Comparison of ENCODE assay signal across 8 mouse cellular contexts in genomic region chr2:155276621-155277175, GRCm38 (mm10). TPM values are rescaled to one million over a fixed set of nuclear protein-coding genes. Genes with fewer than 3 reads are reported as not detected.
DNase-seq lines count a peak whose midpoint lies in the region; ATAC-seq and TF ChIP-seq lines count a peak whose summit lies in the region.

No protein-coding gene starts in this region.

- peak overlapping the region; percentile 78 for H3K27ac ChIP-seq in intestine, postnatal 0 days (ENCODE audit: low read depth, low read length)
- no peak overlapping the region; the same call in 1 of the 2 replicates for H3K27ac ChIP-seq in liver, embryonic 14.5 days

- no peak; the same call in 1 of the 2 replicates for TF ChIP-seq CTCF in intestine, postnatal 0 days (IDR thresholded peaks at IDR 0.05; ENCODE audit: low read depth)
- no peak for TF ChIP-seq CTCF in liver, embryonic 14.5 days (IDR thresholded peaks at IDR 0.05; ENCODE audit: low read depth)

- H3K9ac ChIP-seq in intestine, postnatal 0 days (ENCODE audit: low read depth, low read length), result peak overlapping the region; percentile 92
- H3K9ac ChIP-seq in liver, embryonic 14.5 days (replicated peaks), result peak overlapping the region; percentile 81

- H3K36me3 ChIP-seq in intestine, postnatal 0 days (ENCODE audit: control insufficient read depth, insufficient read depth), result peaks cover 3% of the 10 kb centered on the region; the same call in 1 of the 2 replicates
- no peaks in the 10 kb centered on the region for H3K36me3 ChIP-seq in liver, embryonic 14.5 days (replicated peaks; ENCODE audit: control insufficient read depth, insufficient read depth, low read depth)

- DNase-seq in B cell, adult 2 months, result peak; percentile 79 to 82
- DNase-seq in adrenal gland, adult (ENCODE audit: inconsistent age in 2 of 2, low spot score in 1 of 2), result peak; percentile 86 to 95
- DNase-seq in embryo, embryonic 10 days (ENCODE audit: low spot score), result peak; percentile 60
- peak; percentile 64 for DNase-seq in gastrocnemius, postnatal 14 days
- DNase-seq in liver, embryonic 14.5 days (ENCODE audit: low read depth in 3 of 3, low spot score in 3 of 3), result peak; percentile 45 to 56 (median 52)
- peak; percentile 57 to 64 for DNase-seq in natural killer cell, adult 2 months (ENCODE audit: low spot score in 2 of 2)
- peak; percentile 56 to 72 for DNase-seq in thymus, adult 18-20 months

- H3K4me2 ChIP-seq in intestine, postnatal 0 days (replicated peaks; ENCODE audit: low read depth), result peak overlapping the region; percentile 81
- peak overlapping the region; percentile 97 for H3K4me2 ChIP-seq in liver, embryonic 14.5 days (ENCODE audit: low read depth)

- H3K4me3 ChIP-seq in intestine, postnatal 0 days (ENCODE audit: low read depth, low read length), result peak overlapping the region; percentile 83
- H3K4me3 ChIP-seq in liver, embryonic 14.5 days (ENCODE audit: insufficient read depth in 1 of 2, low read depth in 2 of 2, low read length in 2 of 2), result peak overlapping the region; percentile 72 to 97

- under 1% methylated on average over 45 of the region's 49 CpGs for WGBS in intestine, postnatal 0 days
- 1% methylated on average over 42 of the region's 49 CpGs for WGBS in liver, embryonic 14.5 days (ENCODE audit: insufficient replicate concordance)

- ATAC-seq in intestine, postnatal 0 days, result peak; percentile 88
- ATAC-seq in liver, embryonic 14.5 days (ENCODE audit: insufficient read depth), result peak; percentile 90

- 0 out of 2 replicates have a peak, but pooled peaks cover 3% of the 10 kb centered on the region for H3K4me1 ChIP-seq in intestine, postnatal 0 days (replicated peaks; ENCODE audit: control insufficient read depth, insufficient read depth, low read length)
- H3K4me1 ChIP-seq in liver, embryonic 14.5 days (replicated peaks; ENCODE audit: control insufficient read depth in 2 of 2, insufficient read depth in 2 of 2, low read length in 1 of 2), result peaks cover 3% of the 10 kb centered on the region in 2 experiments; a peak in 2 of 4 replicates

- no peak for TF ChIP-seq EP300 in liver, embryonic 14.5 days (IDR thresholded peaks at IDR 0.05; ENCODE audit: low read depth)

- no peaks in the 10 kb centered on the region for H3K9me3 ChIP-seq in intestine, postnatal 0 days (ENCODE audit: control insufficient read depth)
- H3K9me3 ChIP-seq in liver, embryonic 14.5 days (ENCODE audit: control insufficient read depth, low read length), result no peaks in the 10 kb centered on the region

- H3K27me3 ChIP-seq in intestine, postnatal 0 days (replicated peaks; ENCODE audit: control insufficient read depth, insufficient read depth, low read length), result no peaks in the 10 kb centered on the region
- no peaks in the 10 kb centered on the region for H3K27me3 ChIP-seq in liver, embryonic 14.5 days (ENCODE audit: control insufficient read depth, insufficient read depth, low read length)

- intact Hi-C loops in gastrocnemius, postnatal 14 days (cut with DNase I; ENCODE audit: low total_unique reads), result no loop called here

RNA-seq across cellular contexts. Expression of gene Map1lc3a, which starts 0.6 kb away (rescaled TPM):
- 100 to 1,000 TPM; 152 to 162 TPM for total RNA-seq in gastrocnemius, postnatal 14 days (2021)
- polyA plus RNA-seq in intestine, postnatal 0 days (2015; fragmentation: Nextera tagmentation; extraction: Ambion mirVana), result 158 and 168 TPM in 2 replicates
- polyA plus RNA-seq in liver, embryonic 14.5 days (2012; rRNA removed), result 7.7 and 9.1 TPM in 2 replicates
- polyA plus RNA-seq in liver, embryonic 14.5 days (2014; fragmentation: Nextera tagmentation; extraction: Ambion mirVana), result 16.1 and 17.8 TPM in 2 replicates

RNA-seq across cellular contexts. Expression of gene Dynlrb1, which starts 40.4 kb away (rescaled TPM):
- 100 to 1,000 TPM; 128 to 129 TPM for total RNA-seq in gastrocnemius, postnatal 14 days (2021)
- 327 and 342 TPM in 2 replicates for polyA plus RNA-seq in intestine, postnatal 0 days (2015; fragmentation: Nextera tagmentation; extraction: Ambion mirVana)
- 101 and 178 TPM in 2 replicates for polyA plus RNA-seq in liver, embryonic 14.5 days (2012; rRNA removed)
- 149 and 154 TPM in 2 replicates for polyA plus RNA-seq in liver, embryonic 14.5 days (2014; fragmentation: Nextera tagmentation; extraction: Ambion mirVana)
